Mouse (Mus musculus) gonadal fat pad, adult 2 months (tissue): ENCODE measurements at regions not wholly inside any gene's neighbourhood (a gene's known extent, or its start where the extent isn't known, plus 50 kb on each side); places are given as distances from the start of the nearest gene placed in this dataset.
A peak's percentile ranks its signal among the peaks of the same experiment; 100 is the strongest.

ENCODE experiments used
- DNase-seq: peaks from one replicate; pipeline ENCODE4 v3.0.0-alpha.2; 2012; ENCODE audit warnings: low read depth

GRCm38 (mm10) chr15:67901191-67901601, 1400.5 kb upstream of the Lrrc6 start:
- no peak for DNase-seq

- DNase-seq: no peak
These were observed 1399.1 kb upstream of the Lrrc6 start for GRCm38 (mm10) chr15:67899772-67900171.

GRCm38 (mm10) chr15:67898959-67899403, 1398.3 kb upstream of the Lrrc6 start:
- peak; percentile 75 for DNase-seq

GRCm38 (mm10) chr15:67892066-67892465, 1391.4 kb upstream of the Lrrc6 start:
- no peak for DNase-seq

GRCm38 (mm10) chr15:67890612-67891304, 1390.0 kb upstream of the Lrrc6 start:
- DNase-seq: no peak

- no peak for DNase-seq
These were observed 1387.8 kb upstream of the Lrrc6 start for GRCm38 (mm10) chr15:67888548-67888947.

GRCm38 (mm10) chr15:67855291-67855690, 1354.6 kb upstream of the Lrrc6 start:
- no peak for DNase-seq

- DNase-seq: no peak
These were observed 1349.4 kb upstream of the Lrrc6 start for GRCm38 (mm10) chr15:67850118-67850517.

GRCm38 (mm10) chr15:67845707-67846106, 1345.0 kb upstream of the Lrrc6 start:
- no peak for DNase-seq

- DNase-seq: no peak
These were observed 1340.0 kb upstream of the Lrrc6 start for GRCm38 (mm10) chr15:67840671-67841070.

GRCm38 (mm10) chr15:67825796-67826484, 1325.2 kb upstream of the Lrrc6 start:
- no peak for DNase-seq

- no peak for DNase-seq
These were observed 1322.5 kb upstream of the Lrrc6 start for GRCm38 (mm10) chr15:67823226-67823625.

GRCm38 (mm10) chr15:67799871-67800270, 1299.2 kb upstream of the Lrrc6 start:
- DNase-seq: no peak

GRCm38 (mm10) chr15:67795578-67795977, 1294.9 kb upstream of the Lrrc6 start:
- no peak for DNase-seq

GRCm38 (mm10) chr15:67792822-67793221, 1292.1 kb upstream of the Lrrc6 start:
- DNase-seq: no peak

GRCm38 (mm10) chr15:67788587-67788986, 1287.9 kb upstream of the Lrrc6 start:
- no peak for DNase-seq

- no peak for DNase-seq
These were observed 1284.9 kb upstream of the Lrrc6 start for GRCm38 (mm10) chr15:67785583-67785982.

- no peak for DNase-seq
These were observed 1283.0 kb upstream of the Lrrc6 start for GRCm38 (mm10) chr15:67783754-67784153.

- DNase-seq: no peak
These were observed 1281.8 kb upstream of the Lrrc6 start for GRCm38 (mm10) chr15:67782505-67782904.

GRCm38 (mm10) chr15:67780856-67781255, 1280.1 kb upstream of the Lrrc6 start:
- no peak for DNase-seq

- no peak for DNase-seq
These were observed 1266.9 kb upstream of the Lrrc6 start for GRCm38 (mm10) chr15:67767624-67768023.

- DNase-seq: no peak
These were observed 1258.5 kb upstream of the Lrrc6 start for GRCm38 (mm10) chr15:67759221-67759620.

GRCm38 (mm10) chr15:67750582-67750981, 1249.9 kb upstream of the Lrrc6 start:
- DNase-seq: no peak
